Mouse (Mus musculus) embryonic facial prominence, embryonic 13.5 days (tissue): Measurements from ENCODE around the gene Rftn1. TPM values are rescaled to one million over a fixed set of nuclear protein-coding genes. Genes with fewer than 3 reads are reported as not detected.

Source experiments
- ATAC-seq: fragments of 200-750 bp; cut with Nextera tagmentation; 2 replicates; pipeline ENCODE4 v1.8.0; 2017; ENCODE audit warnings: low read depth; ENCODE audit not compliant: insufficient number of reproducible peaks, insufficient read depth, low FRiP score, low TSS enrichment
- H3K27ac ChIP-seq: fragments of 300-500 bp; sonication (generic); 2 replicates; pipeline ENCODE4 v1.5.1; 2015; ENCODE audit warnings: moderate library complexity, mild to moderate bottlenecking, inconsistent platforms
- H3K27me3 ChIP-seq: fragments of 300-500 bp; sonication (generic); 2 replicates; pipeline ENCODE4 v1.6.1; 2015; ENCODE audit warnings: mild to moderate bottlenecking, inconsistent platforms
- H3K36me3 ChIP-seq: fragments of 300-500 bp; sonication (generic); 2 replicates; pipeline ENCODE4 v1.6.1; 2015; ENCODE audit warnings: mild to moderate bottlenecking, inconsistent platforms
- H3K4me1 ChIP-seq: fragments of 300-500 bp; sonication (generic); 2 replicates; pipeline ENCODE4 v1.6.1; 2015; ENCODE audit warnings: inconsistent platforms
- H3K4me2 ChIP-seq: fragments of 300-500 bp; sonication (generic); 2 replicates; pipeline ENCODE4 v1.6.1; 2015; ENCODE audit warnings: moderate library complexity, mild to moderate bottlenecking, inconsistent platforms
- H3K4me3 ChIP-seq: fragments of 300-500 bp; sonication (generic); 2 replicates; pipeline ENCODE4 v1.5.1; 2015; ENCODE audit warnings: mild to moderate bottlenecking, inconsistent platforms
- H3K9ac ChIP-seq: fragments of 300-500 bp; sonication (generic); 2 replicates; pipeline ENCODE4 v1.6.1; 2015; ENCODE audit warnings: mild to moderate bottlenecking, inconsistent platforms
- H3K9me3 ChIP-seq: fragments of 300-500 bp; sonication (generic); 2 replicates; pipeline ENCODE4 v1.6.1; 2016; ENCODE audit warnings: inconsistent platforms
- WGBS: fragments of 180-500 bp; shearing (Covaris S2); methylation state at CpG from one replicate; pipeline ENCODE4 v1.1.7; 2015; ENCODE audit warnings: mixed read lengths; 5-methylcytosine and 5-hydroxymethylcytosine counted together
- polyA plus RNA-seq: library from polyadenylated mRNA; unstranded; fragments of >200 nt; fragmentation: Nextera tagmentation; extraction: Ambion mirVana; gene quantifications from 2 replicates; pipeline ENCODE4 v1.2.1, GENCODE M21; 2015

The Rftn1 gene
- polyA plus RNA-seq, 1 experiment from 2014 or later: 15.8 TPM

GRCm38 (mm10) chr17:50185083-50185482, 5.4 kb downstream of the Rftn1 start:
- no peaks in the 10 kb centered on the region for H3K9me3 ChIP-seq
- no peaks in the 10 kb centered on the region for H3K36me3 ChIP-seq
- H3K9ac ChIP-seq: no peak overlapping the region
- H3K4me2 ChIP-seq: no peak overlapping the region
- no peak overlapping the region for H3K27ac ChIP-seq
- no peaks in the 10 kb centered on the region for H3K27me3 ChIP-seq
- no peak for ATAC-seq
- peaks cover 20% of the 10 kb centered on the region for H3K4me1 ChIP-seq
- H3K4me3 ChIP-seq: no peak overlapping the region
- WGBS: 83% methylated on average over 4 of the region's 4 CpGs

GRCm38 (mm10) chr17:50184217-50185038, 6.0 kb downstream of the Rftn1 start:
- 75% methylated on average over 12 of the region's 12 CpGs for WGBS
- Histone ChIP-seq H3K27me3 (no peaks in the 10 kb centered on the region), H3K4me2 (no peak overlapping the region), H3K36me3 (no peaks in the 10 kb centered on the region), H3K4me1 (peaks cover 20% of the 10 kb centered on the region), H3K9ac (no peak overlapping the region), H3K9me3 (no peaks in the 10 kb centered on the region), H3K27ac (no peak overlapping the region), H3K4me3 (no peak overlapping the region)
- ATAC-seq: no peak

GRCm38 (mm10) chr17:50183300-50183699, 7.2 kb downstream of the Rftn1 start:
- Histone ChIP-seq H3K4me1 (peaks cover 12% of the 10 kb centered on the region; the same call in 1 of the 2 replicates), H3K27ac (no peak overlapping the region), H3K27me3 (no peaks in the 10 kb centered on the region), H3K4me3 (no peak overlapping the region), H3K9ac (no peak overlapping the region), H3K9me3 (no peaks in the 10 kb centered on the region), H3K4me2 (no peak overlapping the region), H3K36me3 (no peaks in the 10 kb centered on the region)
- ATAC-seq: no peak
- WGBS: 84% methylated on average over 4 of the region's 4 CpGs

GRCm38 (mm10) chr17:50182542-50182951, 7.9 kb downstream of the Rftn1 start:
- Histone ChIP-seq H3K4me2 (no peak overlapping the region), H3K27ac (no peak overlapping the region), H3K27me3 (no peaks in the 10 kb centered on the region), H3K4me1 (peaks cover 12% of the 10 kb centered on the region; the same call in 1 of the 2 replicates), H3K4me3 (no peak overlapping the region), H3K36me3 (peaks cover 2% of the 10 kb centered on the region), H3K9me3 (no peaks in the 10 kb centered on the region), H3K9ac (no peak overlapping the region)
- WGBS: 81% methylated on average over 3 of the region's 3 CpGs
- ATAC-seq: no peak

- WGBS: 85% methylated on average over 4 of the region's 4 CpGs
- Histone ChIP-seq H3K27ac (no peak overlapping the region), H3K9me3 (no peaks in the 10 kb centered on the region), H3K4me2 (no peak overlapping the region), H3K4me3 (no peak overlapping the region), H3K36me3 (peaks cover 8% of the 10 kb centered on the region), H3K4me1 (peaks cover 12% of the 10 kb centered on the region; the same call in 1 of the 2 replicates), H3K9ac (no peak overlapping the region), H3K27me3 (no peaks in the 10 kb centered on the region)
- no peak for ATAC-seq
These were observed 9.4 kb downstream of the Rftn1 start for GRCm38 (mm10) chr17:50180899-50181570.

GRCm38 (mm10) chr17:50173776-50174175, 16.7 kb downstream of the Rftn1 start:
- H3K27me3 ChIP-seq: no peaks in the 10 kb centered on the region
- no peaks in the 10 kb centered on the region for H3K9me3 ChIP-seq
- 79% methylated on average over 3 of the region's 3 CpGs for WGBS
- H3K27ac ChIP-seq: no peak overlapping the region
- H3K9ac ChIP-seq: no peak overlapping the region
- no peak for ATAC-seq
- no peak overlapping the region for H3K4me2 ChIP-seq
- H3K4me1 ChIP-seq: peaks cover 18% of the 10 kb centered on the region
- H3K4me3 ChIP-seq: no peak overlapping the region
- H3K36me3 ChIP-seq: peaks cover 8% of the 10 kb centered on the region

GRCm38 (mm10) chr17:50173368-50173767, 17.1 kb downstream of the Rftn1 start:
- Histone ChIP-seq H3K27me3 (no peaks in the 10 kb centered on the region), H3K27ac (no peak overlapping the region), H3K4me2 (no peak overlapping the region), H3K9me3 (no peaks in the 10 kb centered on the region), H3K9ac (no peak overlapping the region), H3K36me3 (peaks cover 8% of the 10 kb centered on the region), H3K4me3 (no peak overlapping the region), H3K4me1 (peaks cover 18% of the 10 kb centered on the region)
- WGBS: 89% methylated on average over 5 of the region's 5 CpGs
- ATAC-seq: no peak

- no peak overlapping the region for H3K4me3 ChIP-seq
- H3K9ac ChIP-seq: no peak overlapping the region
- H3K4me1 ChIP-seq: peaks cover 18% of the 10 kb centered on the region
- no peak overlapping the region for H3K4me2 ChIP-seq
- no peak for ATAC-seq
- peaks cover 12% of the 10 kb centered on the region for H3K36me3 ChIP-seq
- H3K27ac ChIP-seq: no peak overlapping the region
- H3K9me3 ChIP-seq: no peaks in the 10 kb centered on the region
- no peaks in the 10 kb centered on the region for H3K27me3 ChIP-seq
- WGBS: 97% methylated on average over 6 of the region's 6 CpGs
These were observed 17.7 kb downstream of the Rftn1 start for GRCm38 (mm10) chr17:50172795-50173194.

- Histone ChIP-seq H3K4me1 (peaks cover 18% of the 10 kb centered on the region), H3K4me2 (no peak overlapping the region), H3K4me3 (no peak overlapping the region), H3K27me3 (no peaks in the 10 kb centered on the region), H3K9me3 (no peaks in the 10 kb centered on the region), H3K27ac (peak overlapping the region; percentile 39; the same call in 1 of the 2 replicates), H3K36me3 (peaks cover 8% of the 10 kb centered on the region; the same call in 1 of the 2 replicates), H3K9ac (no peak overlapping the region)
- no peak for ATAC-seq
- 67% methylated on average over 6 of the region's 6 CpGs for WGBS
These were observed 19.4 kb downstream of the Rftn1 start for GRCm38 (mm10) chr17:50170935-50171545.

- H3K9me3 ChIP-seq: 0 out of 2 replicates have a peak, but pooled peaks cover 2% of the 10 kb centered on the region
These were observed 20.5 kb downstream of the Rftn1 start for GRCm38 (mm10) chr17:50169946-50170427.

More at GRCm38 (mm10) chr17:50169946-50170427, 20.5 kb downstream of the Rftn1 start:
- Histone ChIP-seq H3K4me3 (no peak overlapping the region), H3K27me3 (no peaks in the 10 kb centered on the region), H3K9ac (peak overlapping the region; percentile 21; the same call in 1 of the 2 replicates), H3K36me3 (peaks cover 12% of the 10 kb centered on the region), H3K27ac (no peak overlapping the region), H3K4me1 (peaks cover 18% of the 10 kb centered on the region), H3K4me2 (no peak overlapping the region)
- 61% methylated on average over 7 of the region's 7 CpGs for WGBS
- ATAC-seq: no peak
